Mouse (Mus musculus): ENCODE measurements around the gene Tekt4.

DNA sequence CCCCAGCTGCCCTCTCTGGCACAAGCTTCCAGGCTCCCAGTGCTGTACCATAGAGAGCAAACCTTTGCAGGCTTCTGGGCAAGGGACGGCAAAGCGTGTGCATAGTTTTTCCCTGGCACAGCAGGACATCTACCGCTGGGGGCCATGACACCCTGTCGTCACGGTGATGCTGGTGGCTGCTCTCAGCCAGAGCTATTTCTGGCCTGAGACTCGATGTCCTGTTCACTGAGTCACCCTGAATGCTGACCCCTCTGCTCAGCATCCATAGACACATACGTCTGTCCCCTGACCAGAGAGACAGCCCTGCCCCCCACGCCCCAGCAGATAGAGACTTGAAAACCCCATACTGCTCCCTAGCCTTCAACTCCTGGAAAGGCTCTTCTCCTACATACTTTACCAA lies 25.7 kb downstream of the Tekt4 start:
- no peak for TF ChIP-seq ZC3H11A (IDR thresholded peaks at IDR 0.05; ENCODE audit: borderline replicate concordance, low read depth, low read length)
- TF ChIP-seq HCFC1 (IDR thresholded peaks at IDR 0.05; ENCODE audit: borderline replicate concordance, insufficient read depth, low read length) = no peak
- TF ChIP-seq ZNF384 (IDR thresholded peaks at IDR 0.05; ENCODE audit: low read depth, low read length) = no peak
- TF ChIP-seq MAFK (IDR thresholded peaks at IDR 0.05; ENCODE audit: insufficient read depth, low read depth, low read length) = no peak
